Mouse (Mus musculus): ENCODE results near the gene Ganab.

DNA sequence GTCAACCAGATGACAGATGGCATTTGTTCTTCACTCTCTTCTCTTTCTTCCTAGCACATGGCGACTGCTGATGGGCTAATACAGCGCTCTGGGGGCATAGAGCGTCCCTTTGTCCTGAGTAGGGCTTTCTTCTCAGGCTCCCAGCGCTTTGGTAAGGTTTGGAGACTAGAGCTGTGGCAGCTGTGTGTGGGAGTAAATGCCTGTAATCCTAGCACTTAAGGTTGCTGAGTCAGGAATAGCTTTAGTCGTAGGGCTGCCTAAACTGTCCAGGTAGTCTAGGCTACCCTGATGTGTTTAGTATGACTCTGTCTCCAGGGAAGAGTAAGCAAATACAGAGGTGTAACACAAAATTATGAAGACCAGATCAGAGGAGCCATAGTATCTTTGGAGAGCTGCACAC is 13.9 kb downstream of the Ganab start:
- TF ChIP-seq GATA1 (IDR thresholded peaks at IDR 0.05; ENCODE audit: low read length) (no peak), TAL1 (IDR thresholded peaks at IDR 0.05; ENCODE audit: low read length) (no peak)

Data from erythroblast, embryonic 14.5 days (primary cell).